Mouse (Mus musculus): ENCODE results near the gene Irx4. TPM values are rescaled to one million over a fixed set of nuclear protein-coding genes. Genes with fewer than 3 reads are reported as not detected.
A peak's percentile ranks its signal among the peaks of the same experiment; 100 is the strongest.

The Irx4 gene
- polyA plus RNA-seq, 1 experiment from 2014 or later: 0.20 TPM

DNA sequence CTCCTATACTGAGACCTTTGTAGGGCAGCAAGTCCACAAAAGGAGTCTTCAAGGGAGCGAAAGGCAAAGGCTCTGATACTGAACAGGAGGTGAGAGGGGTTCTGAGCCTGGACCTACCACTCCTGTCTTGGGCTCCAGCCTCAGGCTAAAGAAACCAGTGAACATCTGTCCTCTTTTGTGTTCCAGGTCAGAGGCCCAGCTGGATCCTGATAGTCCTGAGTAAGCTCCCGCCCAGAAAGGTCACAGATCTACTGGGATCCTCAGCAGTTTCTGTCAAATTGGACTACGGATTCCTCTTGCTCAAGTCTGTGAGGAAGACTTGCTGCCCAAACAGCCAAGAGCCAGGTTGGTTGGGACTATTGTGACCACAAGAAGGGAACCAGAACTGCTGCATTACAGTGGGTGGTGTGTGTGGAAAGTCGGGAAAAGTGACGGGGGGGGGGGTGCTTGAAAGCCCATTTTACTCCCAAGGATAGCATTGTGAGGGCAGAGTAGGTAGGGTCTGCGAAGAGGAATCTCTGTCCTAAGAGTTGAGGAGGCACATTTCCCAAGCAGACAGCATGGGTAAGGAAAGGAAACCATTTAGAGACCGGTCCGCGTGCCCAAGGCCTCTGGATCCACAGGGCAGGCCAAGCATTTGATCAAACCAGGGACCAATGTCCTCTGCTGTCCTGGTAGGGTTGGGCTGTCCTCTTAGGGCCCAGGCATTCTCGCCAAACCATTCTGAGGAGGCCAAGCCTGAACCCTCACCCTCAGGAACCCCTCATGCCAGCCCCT is 514 bp upstream of the Irx4 start:
- no peak overlapping the region for H3K27ac ChIP-seq (ENCODE audit: low read length)
- peaks cover 76% of the 10 kb centered on the region for H3K27me3 ChIP-seq (ENCODE audit: control insufficient read depth, insufficient read depth, low read depth, low read length)
- H3K4me3 ChIP-seq (ENCODE audit: low read length): peak overlapping the region; percentile 37
- H3K4me1 ChIP-seq (replicated peaks; ENCODE audit: control insufficient read depth, insufficient read depth, low read length): no peaks in the 10 kb centered on the region; the same call in none of the 2 replicates
- peak overlapping the region; percentile 51 for H3K4me2 ChIP-seq (ENCODE audit: low read depth, low read length)
- H3K36me3 ChIP-seq (ENCODE audit: control insufficient read depth, insufficient read depth, low read length): no peaks in the 10 kb centered on the region
- no peak for ATAC-seq (ENCODE audit: low read depth)
- no peak overlapping the region for H3K9ac ChIP-seq (ENCODE audit: low read length)
- 19% methylated on average over 10 of the region's 10 CpGs for WGBS
- no peaks in the 10 kb centered on the region for H3K9me3 ChIP-seq (ENCODE audit: control insufficient read depth, low read length)

DNA sequence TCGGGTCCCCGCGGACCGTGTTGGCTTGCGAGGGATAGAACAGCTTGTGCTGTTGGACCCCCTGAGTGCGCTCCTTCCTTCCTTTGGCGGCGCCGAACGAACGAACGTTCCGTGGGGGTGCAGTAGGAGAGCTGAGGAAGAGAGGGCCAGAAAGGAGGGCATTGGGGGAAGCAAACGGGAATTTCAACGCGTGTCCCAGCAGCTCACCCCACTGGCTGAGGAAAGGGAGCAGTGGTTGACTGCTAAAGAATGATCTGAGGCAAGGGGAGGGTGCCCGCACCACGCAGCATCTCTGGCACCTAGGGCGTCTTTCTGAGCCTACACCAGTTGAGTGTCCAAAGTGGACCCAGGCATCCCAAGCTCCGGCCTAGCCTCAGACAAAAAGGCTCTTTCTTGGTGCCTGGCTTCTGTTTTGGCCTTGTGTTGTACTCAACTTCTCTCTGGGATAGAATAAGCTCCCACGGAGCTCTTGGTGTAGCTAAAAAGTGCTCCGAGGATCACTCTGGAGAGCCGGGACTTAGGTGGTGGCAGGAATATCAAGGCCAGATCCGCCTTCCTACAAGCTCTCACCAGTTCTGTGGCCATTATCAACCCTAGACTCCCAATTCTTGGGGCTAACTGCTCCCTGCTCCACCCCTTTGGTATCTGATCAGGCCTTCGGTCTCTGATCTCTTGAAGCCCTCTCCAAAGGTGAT is 904 bp downstream of the Irx4 start:
- WGBS: 7% methylated on average over 23 of the region's 25 CpGs
- Histone ChIP-seq H3K27me3 (ENCODE audit: control insufficient read depth, insufficient read depth, low read depth, low read length) (peaks cover 86% of the 10 kb centered on the region), H3K9ac (ENCODE audit: low read length) (no peak overlapping the region), H3K9me3 (ENCODE audit: control insufficient read depth, low read length) (no peaks in the 10 kb centered on the region), H3K36me3 (ENCODE audit: control insufficient read depth, insufficient read depth, low read length) (no peaks in the 10 kb centered on the region), H3K4me2 (ENCODE audit: low read depth, low read length) (peak overlapping the region; percentile 51; the same call in 1 of the 2 replicates), H3K4me1 (replicated peaks; ENCODE audit: control insufficient read depth, insufficient read depth, low read length) (peaks cover 4% of the 10 kb centered on the region), H3K27ac (ENCODE audit: low read length) (no peak overlapping the region), H3K4me3 (ENCODE audit: low read length) (no peak overlapping the region)
- no peak for ATAC-seq (ENCODE audit: low read depth)

DNA sequence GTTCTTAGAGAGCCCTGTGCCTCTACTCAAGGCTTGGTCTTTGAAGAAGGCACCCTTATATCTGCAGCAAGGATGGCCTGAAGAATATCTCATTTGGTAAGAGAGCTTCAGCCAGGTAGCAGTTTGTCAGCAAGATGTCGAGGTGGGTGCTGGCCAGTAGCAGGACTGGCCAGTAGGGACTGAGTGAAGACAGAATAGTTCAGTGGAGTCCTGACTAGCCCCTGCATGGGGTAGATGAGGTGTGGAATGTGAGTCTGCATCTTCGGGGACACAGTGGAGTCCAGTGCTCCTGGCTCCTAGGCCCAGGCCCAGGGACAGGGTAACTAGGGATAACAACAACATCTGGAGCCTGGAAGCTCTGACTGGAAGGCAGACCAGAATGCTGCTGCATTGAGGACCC is 1.6 kb downstream of the Irx4 start:
- ATAC-seq (ENCODE audit: low read depth): no peak
- Histone ChIP-seq H3K4me1 (replicated peaks; ENCODE audit: control insufficient read depth, insufficient read depth, low read length) (peaks cover 4% of the 10 kb centered on the region), H3K9me3 (ENCODE audit: control insufficient read depth, low read length) (no peaks in the 10 kb centered on the region), H3K27ac (ENCODE audit: low read length) (no peak overlapping the region), H3K9ac (ENCODE audit: low read length) (no peak overlapping the region), H3K4me2 (ENCODE audit: low read depth, low read length) (no peak overlapping the region), H3K36me3 (ENCODE audit: control insufficient read depth, insufficient read depth, low read length) (no peaks in the 10 kb centered on the region), H3K4me3 (ENCODE audit: low read length) (no peak overlapping the region), H3K27me3 (ENCODE audit: control insufficient read depth, insufficient read depth, low read depth, low read length) (peaks cover 93% of the 10 kb centered on the region)
- 10% methylated on average over 2 of the region's 2 CpGs for WGBS

DNA sequence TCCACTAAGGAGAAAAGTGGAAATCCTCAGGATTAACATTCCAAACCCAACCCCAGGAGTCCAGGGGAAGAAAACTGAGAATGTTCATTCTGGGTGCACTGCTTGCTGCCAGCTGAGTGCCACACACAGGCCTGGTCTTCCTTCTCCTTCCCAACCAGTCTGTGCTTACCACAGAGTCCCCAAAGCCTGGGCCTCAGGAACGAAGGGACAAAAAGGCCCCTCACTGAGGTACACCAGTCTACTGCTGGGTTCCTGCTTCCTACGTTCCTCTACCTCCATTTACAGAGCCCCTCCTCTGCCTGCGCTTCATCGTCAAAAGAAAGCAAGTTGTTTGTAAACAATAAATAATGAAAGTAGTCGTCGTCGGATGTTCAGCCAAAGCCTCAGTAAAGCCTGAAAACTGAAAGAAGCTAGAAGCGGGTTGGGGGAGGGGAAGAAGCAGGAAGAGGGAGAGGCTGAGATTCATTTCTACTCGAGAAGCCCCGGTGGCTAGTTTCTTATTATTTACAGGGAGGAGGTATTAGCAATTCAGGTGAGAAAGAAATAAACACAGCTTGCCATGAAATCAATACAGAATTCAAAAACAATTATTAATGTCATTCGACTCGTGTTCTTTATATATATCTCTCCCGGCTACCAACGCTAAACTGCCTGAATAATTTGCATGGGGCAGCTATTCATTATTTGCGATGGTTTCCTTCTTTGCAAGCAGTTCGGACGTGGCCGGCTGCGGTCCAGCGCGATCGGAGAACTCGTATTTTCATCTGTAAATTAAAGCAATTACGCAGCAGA is 2.3 kb downstream of the Irx4 start:
- no peak for ATAC-seq (ENCODE audit: low read depth)
- Histone ChIP-seq H3K9ac (ENCODE audit: low read length) (no peak overlapping the region), H3K27ac (ENCODE audit: low read length) (no peak overlapping the region), H3K4me2 (ENCODE audit: low read depth, low read length) (peak overlapping the region; percentile 32; the same call in 1 of the 2 replicates), H3K9me3 (ENCODE audit: control insufficient read depth, low read length) (no peaks in the 10 kb centered on the region), H3K4me1 (replicated peaks; ENCODE audit: control insufficient read depth, insufficient read depth, low read length) (peaks cover 4% of the 10 kb centered on the region), H3K36me3 (ENCODE audit: control insufficient read depth, insufficient read depth, low read length) (no peaks in the 10 kb centered on the region), H3K4me3 (ENCODE audit: low read length) (peak overlapping the region; percentile 24), H3K27me3 (ENCODE audit: control insufficient read depth, insufficient read depth, low read depth, low read length) (peaks cover 95% of the 10 kb centered on the region)
- 3% methylated on average over 24 of the region's 24 CpGs for WGBS

DNA sequence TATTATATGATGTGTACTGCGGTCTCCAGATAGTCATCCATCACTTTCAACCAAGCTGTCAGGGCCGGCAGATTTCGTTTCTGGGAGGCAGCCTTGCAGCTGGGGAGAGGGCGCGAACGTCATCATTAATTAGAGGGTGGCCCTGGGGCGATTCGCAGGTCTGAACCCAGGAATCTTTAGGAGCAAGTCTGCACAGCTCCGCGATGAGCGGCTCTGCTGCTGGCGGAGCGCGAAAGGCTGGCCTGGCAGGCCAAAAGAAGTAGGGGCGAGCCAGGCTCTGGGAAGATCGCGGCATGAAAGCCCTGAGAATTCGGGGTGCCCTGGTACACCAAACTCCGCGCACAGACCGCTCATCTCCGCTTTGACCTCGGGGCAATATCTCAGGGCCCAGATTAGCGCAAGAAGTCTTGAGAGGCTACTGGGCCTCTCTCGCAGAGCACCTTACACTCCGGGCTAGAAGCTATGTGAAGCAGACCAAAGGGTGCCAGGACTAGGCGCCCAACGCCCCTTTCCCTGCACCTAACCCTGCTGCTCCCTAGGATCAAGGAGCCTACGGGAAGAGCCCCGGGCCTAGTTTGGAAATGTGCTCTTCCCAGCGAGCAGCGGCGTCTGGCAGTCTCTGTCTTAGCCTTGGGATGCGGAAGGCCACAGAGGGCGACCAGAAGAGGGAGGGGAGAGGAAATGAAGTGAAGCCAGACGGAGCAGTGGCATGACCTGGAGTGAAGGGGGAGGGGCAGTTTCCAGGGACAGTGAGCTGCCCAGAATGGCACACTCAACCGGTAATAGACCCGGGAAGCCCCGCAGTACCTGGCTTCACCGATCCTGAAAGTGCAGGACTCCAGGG is 3.1 kb downstream of the Irx4 start:
- Histone ChIP-seq H3K27me3 (ENCODE audit: control insufficient read depth, insufficient read depth, low read depth, low read length) (peaks cover 98% of the 10 kb centered on the region), H3K36me3 (ENCODE audit: control insufficient read depth, insufficient read depth, low read length) (no peaks in the 10 kb centered on the region), H3K4me2 (ENCODE audit: low read depth, low read length) (peak overlapping the region; percentile 32), H3K4me3 (ENCODE audit: low read length) (peak overlapping the region; percentile 24), H3K9ac (ENCODE audit: low read length) (no peak overlapping the region), H3K27ac (ENCODE audit: low read length) (no peak overlapping the region), H3K9me3 (ENCODE audit: control insufficient read depth, low read length) (no peaks in the 10 kb centered on the region), H3K4me1 (replicated peaks; ENCODE audit: control insufficient read depth, insufficient read depth, low read length) (peaks cover 4% of the 10 kb centered on the region)
- ATAC-seq (ENCODE audit: low read depth): peak; percentile 29; the same call in 1 of the 2 replicates
- 1% methylated on average over 40 of the region's 40 CpGs for WGBS

DNA sequence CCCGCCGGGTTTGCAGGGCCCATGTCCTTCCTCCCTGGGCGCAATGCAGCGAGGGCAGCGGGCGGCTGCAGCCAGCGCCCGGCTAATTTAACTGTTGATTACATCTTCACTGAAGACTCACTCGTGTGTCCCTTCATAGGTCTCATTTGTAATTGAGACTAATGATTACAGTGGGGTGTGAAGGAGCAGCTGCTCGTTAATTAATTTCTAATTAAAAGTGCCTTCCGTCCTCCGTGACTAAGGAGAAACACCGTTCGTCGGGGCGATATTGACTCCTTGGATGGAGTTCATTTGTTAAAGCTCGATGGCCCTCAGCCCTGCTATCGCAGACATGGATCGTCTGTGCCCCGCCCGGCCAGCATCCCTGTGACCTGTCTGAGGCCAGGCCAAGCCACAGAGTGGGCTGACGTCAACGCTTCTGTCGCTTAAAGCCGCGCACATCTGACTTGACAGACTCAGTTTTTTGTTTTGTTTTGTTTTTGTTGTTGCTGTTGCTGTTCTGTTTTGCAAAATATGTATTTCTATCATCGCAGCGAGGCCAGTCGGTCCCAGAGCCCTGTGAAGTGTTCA is 4.0 kb downstream of the Irx4 start:
- Histone ChIP-seq H3K4me2 (ENCODE audit: low read depth, low read length) (peak overlapping the region; percentile 32; the same call in 1 of the 2 replicates), H3K4me1 (replicated peaks; ENCODE audit: control insufficient read depth, insufficient read depth, low read length) (peaks cover 4% of the 10 kb centered on the region), H3K9me3 (ENCODE audit: control insufficient read depth, low read length) (no peaks in the 10 kb centered on the region), H3K36me3 (ENCODE audit: control insufficient read depth, insufficient read depth, low read length) (no peaks in the 10 kb centered on the region), H3K27ac (ENCODE audit: low read length) (no peak overlapping the region), H3K4me3 (ENCODE audit: low read length) (no peak overlapping the region; the same call in 1 of the 2 replicates), H3K27me3 (ENCODE audit: control insufficient read depth, insufficient read depth, low read depth, low read length) (peaks cover 98% of the 10 kb centered on the region), H3K9ac (ENCODE audit: low read length) (no peak overlapping the region)
- ATAC-seq (ENCODE audit: low read depth): no peak
- WGBS: 10% methylated on average over 29 of the region's 29 CpGs

DNA sequence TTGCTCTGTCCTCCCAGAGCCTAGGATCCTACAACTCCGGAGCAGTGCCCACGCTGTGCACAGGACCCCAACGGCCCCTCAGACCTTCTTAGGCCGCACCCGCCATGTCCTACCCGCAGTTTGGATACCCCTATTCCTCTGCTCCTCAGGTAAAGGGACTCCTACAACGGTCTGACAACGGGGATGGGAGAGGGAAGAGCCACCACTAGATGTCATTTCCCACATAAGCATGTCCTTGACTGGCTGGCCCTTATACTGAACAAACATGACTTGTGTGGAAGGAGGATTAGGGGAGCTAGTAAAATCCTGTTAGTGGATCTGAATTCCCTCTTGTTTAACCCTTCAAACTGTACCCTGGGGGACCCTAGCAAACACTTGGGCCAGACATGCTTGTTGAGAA is 4.6 kb downstream of the Irx4 start:
- no peak overlapping the region for H3K27ac ChIP-seq (ENCODE audit: low read length)
- no peak overlapping the region for H3K4me2 ChIP-seq (ENCODE audit: low read depth, low read length)
- ATAC-seq (ENCODE audit: low read depth): no peak
- 27% methylated on average over 8 of the region's 8 CpGs for WGBS
- peaks cover 98% of the 10 kb centered on the region for H3K27me3 ChIP-seq (ENCODE audit: control insufficient read depth, insufficient read depth, low read depth, low read length)
- no peaks in the 10 kb centered on the region for H3K9me3 ChIP-seq (ENCODE audit: control insufficient read depth, low read length)
- peaks cover 4% of the 10 kb centered on the region for H3K4me1 ChIP-seq (replicated peaks; ENCODE audit: control insufficient read depth, insufficient read depth, low read length)
- H3K9ac ChIP-seq (ENCODE audit: low read length): no peak overlapping the region
- no peak overlapping the region for H3K4me3 ChIP-seq (ENCODE audit: low read length)
- no peaks in the 10 kb centered on the region for H3K36me3 ChIP-seq (ENCODE audit: control insufficient read depth, insufficient read depth, low read length)

DNA sequence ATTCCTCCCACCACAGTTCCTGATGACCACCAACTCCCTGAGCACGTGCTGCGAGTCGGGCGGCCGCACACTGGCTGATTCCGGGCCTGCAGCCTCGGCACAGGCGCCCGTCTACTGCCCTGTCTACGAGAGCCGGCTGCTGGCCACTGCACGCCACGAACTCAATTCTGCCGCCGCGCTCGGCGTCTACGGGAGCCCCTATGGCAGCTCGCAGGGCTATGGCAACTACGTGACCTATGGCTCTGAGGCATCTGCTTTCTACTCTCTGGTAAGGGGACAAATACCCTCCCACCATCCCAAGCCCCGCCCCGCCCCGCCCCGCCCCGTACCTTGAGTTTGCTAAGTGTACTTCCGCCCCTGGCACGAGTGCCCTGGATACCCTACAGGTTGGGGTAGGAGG is 5.2 kb downstream of the Irx4 start:
- Histone ChIP-seq H3K9me3 (ENCODE audit: control insufficient read depth, low read length) (no peaks in the 10 kb centered on the region), H3K27ac (ENCODE audit: low read length) (no peak overlapping the region), H3K27me3 (ENCODE audit: control insufficient read depth, insufficient read depth, low read depth, low read length) (peaks cover 98% of the 10 kb centered on the region), H3K36me3 (ENCODE audit: control insufficient read depth, insufficient read depth, low read length) (no peaks in the 10 kb centered on the region), H3K4me3 (ENCODE audit: low read length) (peak overlapping the region; percentile 37), H3K4me1 (replicated peaks; ENCODE audit: control insufficient read depth, insufficient read depth, low read length) (peaks cover 4% of the 10 kb centered on the region), H3K9ac (ENCODE audit: low read length) (no peak overlapping the region), H3K4me2 (ENCODE audit: low read depth, low read length) (peak overlapping the region; percentile 51)
- 2% methylated on average over 28 of the region's 28 CpGs for WGBS
- ATAC-seq (ENCODE audit: low read depth): peak; percentile 24; the same call in 1 of the 2 replicates
